Mouse (Mus musculus): ENCODE results near the gene Tnfrsf11a.
A peak's percentile ranks its signal among the peaks of the same experiment; 100 is the strongest.

Tnfrsf11a gene

DNA sequence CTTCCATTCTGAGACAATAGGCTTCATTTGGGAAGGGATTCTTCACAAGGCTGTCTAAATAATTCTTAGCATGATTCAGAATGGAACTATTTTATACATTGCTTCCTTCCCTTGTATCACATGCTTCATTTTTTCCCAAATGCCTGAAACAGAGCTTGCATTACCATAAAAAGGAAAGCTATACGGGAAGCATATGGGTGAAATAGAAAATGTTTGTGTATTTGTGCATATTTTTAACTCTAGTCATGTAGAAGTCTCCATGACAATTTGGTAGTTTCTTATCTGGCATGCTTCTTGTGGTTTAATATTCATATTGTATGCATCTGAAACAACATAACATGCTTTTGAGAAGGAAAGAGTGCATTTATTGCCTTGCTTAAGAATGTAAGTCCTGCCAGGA, 52.3 kb downstream of the Tnfrsf11a start:
- no peak for DNase-seq

GRCm38 (mm10) chr1:105842950-105843349, 62.4 kb downstream of the Tnfrsf11a start:
- no peak for DNase-seq

DNA sequence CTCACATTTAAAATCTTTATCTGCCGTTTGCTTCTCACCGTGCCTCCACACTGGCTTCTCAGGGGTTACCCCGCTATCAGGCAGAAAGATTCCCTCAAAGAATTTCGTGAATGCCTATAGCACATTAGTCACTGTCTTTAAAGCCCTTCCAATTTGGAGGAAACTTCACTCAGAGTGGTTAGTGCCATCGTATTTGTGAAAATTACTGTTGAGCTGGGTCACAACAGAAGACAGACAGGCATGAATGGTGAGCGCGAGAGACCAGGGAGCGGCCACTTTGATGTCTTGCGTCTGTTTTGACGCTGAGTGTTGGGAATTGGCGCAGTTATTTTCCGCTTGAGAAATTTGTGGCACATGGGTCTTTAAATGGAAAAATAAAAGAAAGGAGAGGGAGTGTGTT, 62.9 kb downstream of the Tnfrsf11a start:
- no peak for DNase-seq

DNA sequence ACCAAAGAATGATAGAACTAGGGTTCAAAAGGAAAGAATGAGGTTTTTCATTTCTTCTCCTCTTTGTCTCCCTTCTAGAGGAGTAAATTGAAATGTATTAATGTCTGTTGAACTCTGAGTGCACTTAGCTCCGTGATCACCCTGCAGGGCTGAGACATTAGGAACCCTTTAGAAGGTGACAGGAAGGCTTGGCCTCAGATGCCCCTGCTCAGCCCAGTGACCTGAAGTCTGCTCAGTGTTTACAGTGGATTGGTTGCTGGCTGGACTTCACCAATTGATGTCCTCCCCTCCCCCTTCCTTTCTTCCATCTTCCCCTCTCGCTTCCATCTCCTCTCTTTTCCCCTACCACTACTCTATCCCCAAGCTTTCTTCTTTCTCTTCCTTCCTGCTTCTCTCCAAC, 63.3 kb downstream of the Tnfrsf11a start:
- no peak for DNase-seq

DNA sequence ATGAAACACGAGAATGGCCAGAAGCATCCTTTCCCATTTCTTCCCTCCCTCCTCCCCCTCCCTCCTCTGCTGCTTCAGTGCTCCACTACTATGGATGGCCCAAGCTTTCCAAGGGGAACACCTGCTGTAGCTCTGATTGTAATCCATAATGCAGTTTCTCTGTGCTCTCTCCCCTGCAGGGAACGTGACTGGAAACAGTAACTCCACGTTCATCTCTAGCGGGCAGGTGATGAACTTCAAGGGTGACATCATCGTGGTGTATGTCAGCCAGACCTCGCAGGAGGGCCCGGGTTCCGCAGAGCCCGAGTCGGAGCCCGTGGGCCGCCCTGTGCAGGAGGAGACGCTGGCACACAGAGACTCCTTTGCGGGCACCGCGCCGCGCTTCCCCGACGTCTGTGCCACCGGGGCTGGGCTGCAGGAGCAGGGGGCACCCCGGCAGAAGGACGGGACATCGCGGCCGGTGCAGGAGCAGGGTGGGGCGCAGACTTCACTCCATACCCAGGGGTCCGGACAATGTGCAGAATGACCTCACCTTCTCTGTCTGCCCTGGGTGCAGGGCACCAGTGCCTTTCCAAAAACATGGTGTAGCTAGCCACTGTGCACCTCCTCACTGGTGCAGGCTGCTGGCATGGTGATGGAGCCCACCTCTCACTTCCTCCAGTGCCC, 64.0 kb downstream of the Tnfrsf11a start:
- DNase-seq, result no peak

DNA sequence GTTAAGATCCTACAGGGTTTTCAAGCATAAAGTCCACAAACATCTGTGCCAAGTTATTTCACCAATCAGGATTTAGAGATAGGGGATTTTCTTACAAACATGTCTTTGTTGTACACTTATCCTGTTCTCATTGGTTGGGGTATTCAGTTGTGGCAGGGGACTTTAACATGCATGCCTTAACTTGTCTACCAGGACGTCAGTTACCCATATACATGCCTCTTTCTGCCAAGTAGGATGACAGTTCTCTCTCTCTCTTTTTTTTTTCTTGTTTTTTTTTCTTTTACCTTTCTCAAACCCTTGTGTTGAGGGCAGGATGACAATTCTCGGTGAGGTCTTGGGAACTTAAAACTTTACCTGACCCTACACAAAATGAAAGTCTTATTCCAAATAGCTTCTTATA, 65.9 kb downstream of the Tnfrsf11a start:
- DNase-seq, result no peak

GRCm38 (mm10) chr1:105848806-105849205, 68.3 kb downstream of the Tnfrsf11a start:
- no peak for DNase-seq

DNA sequence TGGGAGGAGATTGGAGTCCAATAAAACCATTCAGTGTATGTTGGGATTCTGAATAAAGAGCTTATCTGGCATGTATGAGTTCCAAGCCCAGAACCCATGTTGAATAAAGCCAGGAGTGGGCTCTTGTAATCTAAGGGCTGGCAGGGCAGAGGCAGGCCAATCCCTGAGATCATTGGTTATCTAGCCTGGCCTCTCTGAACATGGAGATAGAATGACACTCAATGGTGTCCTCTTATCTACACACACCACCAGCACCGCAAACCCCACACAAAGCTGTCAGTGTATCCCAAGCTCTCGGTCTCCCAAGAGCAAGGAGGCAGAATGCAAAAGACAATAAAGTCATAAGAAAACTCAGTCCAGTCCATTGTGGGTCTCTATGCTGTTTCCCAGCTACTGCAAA, 70.8 kb downstream of the Tnfrsf11a start:
- no peak for DNase-seq

DNA sequence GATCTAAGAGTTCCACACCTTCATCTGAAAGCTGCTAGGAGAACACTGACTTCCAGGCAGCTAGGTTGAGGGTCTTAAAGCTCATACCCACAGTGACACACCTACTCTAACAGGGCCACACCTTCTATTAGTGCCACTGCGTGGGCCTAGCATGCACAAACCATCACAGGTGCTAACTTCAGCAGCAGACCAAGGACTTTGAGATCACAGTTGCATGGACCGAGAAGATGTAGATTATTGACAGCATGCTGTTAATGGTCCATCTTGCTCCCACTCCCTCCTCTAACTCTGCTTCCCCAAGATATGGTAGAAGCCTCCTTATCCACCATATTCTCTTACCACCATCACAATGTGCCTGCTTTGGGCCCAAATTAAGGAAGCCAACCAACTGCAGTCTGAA, 79.2 kb downstream of the Tnfrsf11a start:
- no peak for DNase-seq

GRCm38 (mm10) chr1:105876589-105876988, 96.1 kb downstream of the Tnfrsf11a start:
- no peak for DNase-seq

- DNase-seq, result no peak
Observed at GRCm38 (mm10) chr1:105877808-105878207, 97.3 kb downstream of the Tnfrsf11a start.

GRCm38 (mm10) chr1:105878416-105878815, 97.9 kb downstream of the Tnfrsf11a start:
- DNase-seq, result no peak

GRCm38 (mm10) chr1:105880555-105881304, 100.2 kb downstream of the Tnfrsf11a start:
- no peak for DNase-seq

- no peak for DNase-seq
Observed at GRCm38 (mm10) chr1:105881466-105881865, 100.9 kb downstream of the Tnfrsf11a start.

GRCm38 (mm10) chr1:105883498-105883897, 103.0 kb downstream of the Tnfrsf11a start:
- DNase-seq, result no peak

DNA sequence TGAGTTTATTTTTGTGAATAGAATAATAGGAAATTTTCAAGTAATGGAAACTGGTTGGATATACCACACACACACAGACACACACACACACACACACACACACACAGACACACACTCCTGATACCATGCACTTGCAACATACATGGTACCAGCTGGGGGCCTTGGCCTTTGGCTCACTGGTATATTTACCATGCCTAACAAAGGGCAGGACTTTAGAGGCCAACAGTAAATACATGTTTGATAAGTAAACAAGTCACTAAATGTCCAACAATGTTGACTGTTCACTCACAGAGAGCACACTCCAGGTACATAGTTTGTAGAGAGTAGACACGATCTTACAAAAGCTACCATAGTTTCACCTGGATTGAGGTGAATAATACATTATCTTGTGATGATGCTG, 104.6 kb downstream of the Tnfrsf11a start:
- DNase-seq, result no peak

- DNase-seq, result no peak
Observed at GRCm38 (mm10) chr1:105885575-105885974, 105.1 kb downstream of the Tnfrsf11a start.

GRCm38 (mm10) chr1:105886358-105886757, 105.8 kb downstream of the Tnfrsf11a start:
- no peak for DNase-seq

DNA sequence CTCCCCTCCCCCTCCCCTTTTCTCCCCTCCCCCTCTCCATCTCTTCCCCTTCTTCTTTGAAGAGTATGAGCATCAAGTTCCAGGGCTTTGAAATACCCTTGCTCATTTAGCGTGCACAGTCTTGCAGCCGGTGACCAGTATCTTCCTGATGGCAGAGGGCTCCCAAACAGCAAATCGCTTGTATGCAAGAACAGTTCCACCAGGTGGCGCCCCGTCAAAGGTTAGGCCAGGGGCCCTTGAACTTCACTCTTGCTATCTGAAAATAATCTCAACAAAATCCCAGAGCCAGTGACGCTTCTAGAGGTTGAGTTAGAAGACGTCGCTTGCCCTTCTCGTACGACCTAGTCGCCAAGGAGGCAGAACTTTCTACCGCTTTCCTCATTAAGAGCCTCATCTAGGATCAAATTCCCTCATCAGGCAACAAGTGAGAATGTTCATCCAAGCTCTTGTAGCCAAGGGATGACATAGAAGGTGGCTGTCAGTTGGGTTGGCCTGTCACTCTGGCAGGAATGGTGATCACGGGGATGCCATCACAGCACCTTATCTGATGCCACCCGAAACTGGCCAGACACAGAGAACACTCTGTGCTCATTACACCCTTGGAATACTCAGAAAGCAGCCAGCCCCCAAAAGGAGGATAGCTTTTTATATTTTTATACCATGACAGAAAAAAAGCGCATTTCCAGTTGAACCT, 110.7 kb downstream of the Tnfrsf11a start:
- peak; percentile 96 for DNase-seq

DNA sequence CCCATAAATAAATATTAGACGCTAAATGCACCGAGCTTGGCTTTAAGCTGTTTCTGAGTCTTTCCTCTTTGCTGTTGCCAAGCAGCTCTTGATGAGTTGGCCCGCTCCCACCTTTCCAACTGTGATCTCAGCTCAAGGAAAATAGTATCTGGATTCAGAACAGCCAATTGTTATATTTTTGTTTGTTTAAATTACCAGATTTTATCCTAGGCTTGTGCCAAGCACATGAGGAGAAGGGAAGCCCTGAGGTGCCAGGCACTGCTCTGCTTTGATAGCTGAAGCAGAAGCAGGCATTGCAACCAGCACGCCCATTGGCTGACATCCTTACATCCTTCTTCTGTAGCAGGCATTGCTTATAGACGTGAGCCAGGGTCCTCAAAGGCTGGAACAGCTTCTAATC, 114.5 kb downstream of the Tnfrsf11a start:
- DNase-seq, result no peak
